Mouse (Mus musculus) gastrocnemius, postnatal 25 days (tissue): ENCODE results near the gene Zdhhc19. TPM values are rescaled to one million over a fixed set of nuclear protein-coding genes. Genes with fewer than 3 reads are reported as not detected.

Experiments
- DNase-seq: peaks from one replicate; pipeline ENCODE4 v3.0.0; 2022
- total RNA-seq, 2 experiments: library from RNA; stranded (reverse); gene quantifications; 1 replicate in 1 of 2; 2 replicates in 1 of 2; pipeline ENCODE4 v1.2.3; 2021

Zdhhc19 gene
- total RNA-seq, 2 experiments from 2014 or later = not detected

- DNase-seq = no peak
Observed at GRCm38 (mm10) chr16:32551346-32551747, 55.3 kb downstream of the Zdhhc19 start.

- DNase-seq = no peak
Observed at GRCm38 (mm10) chr16:32555588-32555987, 59.5 kb downstream of the Zdhhc19 start.

- no peak for DNase-seq
Observed at GRCm38 (mm10) chr16:32559493-32559892, 63.4 kb downstream of the Zdhhc19 start.

- no peak for DNase-seq
Observed at GRCm38 (mm10) chr16:32563056-32563793, 67.2 kb downstream of the Zdhhc19 start.

GRCm38 (mm10) chr16:32567282-32567681 lies 71.2 kb downstream of the Zdhhc19 start:
- DNase-seq = no peak

- DNase-seq = no peak
Observed at GRCm38 (mm10) chr16:32568401-32568800, 72.3 kb downstream of the Zdhhc19 start.

GRCm38 (mm10) chr16:32570042-32570441 lies 74.0 kb downstream of the Zdhhc19 start:
- DNase-seq = no peak

GRCm38 (mm10) chr16:32572528-32572927 lies 76.5 kb downstream of the Zdhhc19 start:
- DNase-seq = no peak

GRCm38 (mm10) chr16:32586482-32586881 lies 90.4 kb downstream of the Zdhhc19 start:
- DNase-seq = no peak

GRCm38 (mm10) chr16:32588568-32588967 lies 92.5 kb downstream of the Zdhhc19 start:
- DNase-seq = no peak

GRCm38 (mm10) chr16:32591521-32591920 lies 95.5 kb downstream of the Zdhhc19 start:
- DNase-seq = no peak

GRCm38 (mm10) chr16:32593283-32593805 lies 97.3 kb downstream of the Zdhhc19 start:
- no peak for DNase-seq

- no peak for DNase-seq
Observed at GRCm38 (mm10) chr16:32593916-32594315, 97.9 kb downstream of the Zdhhc19 start.

- DNase-seq = no peak
Observed at GRCm38 (mm10) chr16:32594701-32595100, 98.6 kb downstream of the Zdhhc19 start.

- DNase-seq = peak; percentile 24
Observed at GRCm38 (mm10) chr16:32595142-32595855, 99.2 kb downstream of the Zdhhc19 start.

- DNase-seq = no peak
Observed at GRCm38 (mm10) chr16:32597909-32598381, 101.9 kb downstream of the Zdhhc19 start.

GRCm38 (mm10) chr16:32599151-32599550 lies 103.1 kb downstream of the Zdhhc19 start:
- DNase-seq = no peak

GRCm38 (mm10) chr16:32602193-32602685 lies 106.2 kb downstream of the Zdhhc19 start:
- DNase-seq = no peak

- DNase-seq = no peak
Observed at GRCm38 (mm10) chr16:32607562-32608343, 111.7 kb downstream of the Zdhhc19 start.

GRCm38 (mm10) chr16:32608344-32608711 lies 112.3 kb downstream of the Zdhhc19 start:
- DNase-seq = no peak

- DNase-seq = peak; percentile 96
Observed at GRCm38 (mm10) chr16:32608712-32609400, 112.8 kb downstream of the Zdhhc19 start, which contains the start of gene Tfrc. Tfrc (plus strand) TSS chr16:32608920.

- no peak for DNase-seq
Observed at GRCm38 (mm10) chr16:32609401-32609779, 113.3 kb downstream of the Zdhhc19 start.
